Mouse (Mus musculus) ES-CJ7 (cell line): ENCODE measurements at regions not wholly inside any gene's neighbourhood (a gene's known extent, or its start where the extent isn't known, plus 50 kb on each side); places are given as distances from the start of the nearest gene placed in this dataset.

Experiments
- DNase-seq: peaks from one replicate; pipeline ENCODE4 v3.0.0; 2011; ENCODE audit warnings: low read depth, low spot score

- peak; percentile 7 for DNase-seq
Measured at GRCm38 (mm10) chr10:49023458-49024027, 765.0 kb downstream of the Grik2 start.
